Mouse (Mus musculus) stomach, postnatal 0 days (tissue): ENCODE measurements around the gene Fntb.

Source experiments
- CTCF ChIP-seq: IDR thresholded peaks from 2 replicates; pipeline ENCODE4 v1.5.1; 2016; ENCODE audit warnings: antibody characterized with exemption, low read depth, mild to moderate bottlenecking, moderate library complexity
- EP300 ChIP-seq: optimal IDR thresholded peaks from 2 replicates; pipeline ENCODE3; 2016; ENCODE audit warnings: antibody characterized with exemption

DNA sequence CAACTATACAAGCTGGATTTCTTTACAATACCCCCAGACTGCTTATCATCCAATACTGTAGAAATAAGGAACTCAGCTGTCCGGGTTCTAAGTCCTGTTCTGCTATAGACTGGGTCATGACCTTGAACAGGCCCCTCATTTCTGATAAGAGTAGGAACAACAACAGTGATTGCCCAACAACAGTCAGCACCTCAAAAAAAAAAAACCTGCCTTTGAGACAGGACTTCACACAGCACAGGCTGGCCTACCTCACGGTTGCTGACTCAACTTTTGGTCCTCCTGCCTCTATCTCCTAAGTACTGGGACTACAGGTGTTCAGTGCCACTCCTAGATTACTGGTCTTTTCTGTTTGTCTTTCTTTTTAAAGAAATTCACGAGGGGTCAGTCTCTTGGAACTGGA, 183.4 kb downstream of the Fntb start:
- TF ChIP-seq CTCF (no peak), EP300 (no peak)
